Mouse (Mus musculus): ENCODE measurements around the gene Lama2.

Gene Lama2

GRCm38 (mm10) chr10:27188630-27189365 is 430.8 kb downstream of the Lama2 start:
- no peak for DNase-seq (ENCODE audit: low spot score in 2 of 2)

GRCm38 (mm10) chr10:27184185-27184584 is 435.4 kb downstream of the Lama2 start:
- DNase-seq (ENCODE audit: low spot score in 2 of 2) = no peak

- no peak for DNase-seq (ENCODE audit: low spot score in 2 of 2)
Observed at GRCm38 (mm10) chr10:27174271-27174670, 445.3 kb downstream of the Lama2 start.

GRCm38 (mm10) chr10:27164738-27165137 is 454.8 kb downstream of the Lama2 start:
- no peak for DNase-seq (ENCODE audit: low spot score in 2 of 2)

- no peak for DNase-seq (ENCODE audit: low spot score in 2 of 2)
Observed at GRCm38 (mm10) chr10:27162364-27162763, 457.2 kb downstream of the Lama2 start.

GRCm38 (mm10) chr10:27150220-27150619 is 469.3 kb downstream of the Lama2 start:
- no peak for DNase-seq (ENCODE audit: low spot score in 2 of 2)

- no peak for DNase-seq (ENCODE audit: low spot score in 2 of 2)
Observed at GRCm38 (mm10) chr10:27140422-27140821, 479.1 kb downstream of the Lama2 start.

- DNase-seq (ENCODE audit: low spot score in 2 of 2) = no peak
Observed at GRCm38 (mm10) chr10:27135768-27136167, 483.8 kb downstream of the Lama2 start.

- DNase-seq (ENCODE audit: low spot score in 2 of 2) = peak; percentile 33 to 87
Observed at GRCm38 (mm10) chr10:27133135-27133534, 486.4 kb downstream of the Lama2 start.

GRCm38 (mm10) chr10:27127454-27127853 is 492.1 kb downstream of the Lama2 start:
- DNase-seq (ENCODE audit: low spot score in 2 of 2) = peak in 1 of 2 experiments; percentile 24

- DNase-seq (ENCODE audit: low spot score in 2 of 2) = no peak
Observed at GRCm38 (mm10) chr10:27123763-27124162, 495.8 kb downstream of the Lama2 start.

- no peak for DNase-seq (ENCODE audit: low spot score in 2 of 2)
Observed at GRCm38 (mm10) chr10:27117815-27118214, 501.7 kb downstream of the Lama2 start.

GRCm38 (mm10) chr10:27116938-27117647 is 502.5 kb downstream of the Lama2 start:
- no peak for DNase-seq (ENCODE audit: low spot score in 2 of 2)

GRCm38 (mm10) chr10:27114131-27114530 is 505.4 kb downstream of the Lama2 start:
- no peak for DNase-seq (ENCODE audit: low spot score in 2 of 2)

- DNase-seq (ENCODE audit: low spot score in 2 of 2) = no peak
Observed at GRCm38 (mm10) chr10:27103811-27104210, 515.7 kb downstream of the Lama2 start.

GRCm38 (mm10) chr10:27101800-27102353 is 517.7 kb downstream of the Lama2 start:
- no peak for DNase-seq (ENCODE audit: low spot score in 2 of 2)

- no peak for DNase-seq (ENCODE audit: low spot score in 2 of 2)
Observed at GRCm38 (mm10) chr10:27077113-27077512, 542.4 kb downstream of the Lama2 start.

GRCm38 (mm10) chr10:27068794-27069435 is 550.6 kb downstream of the Lama2 start:
- DNase-seq (ENCODE audit: low spot score in 2 of 2) = no peak

GRCm38 (mm10) chr10:27063671-27064070 is 555.9 kb downstream of the Lama2 start:
- DNase-seq (ENCODE audit: low spot score in 2 of 2) = no peak

GRCm38 (mm10) chr10:27054488-27054887 is 565.1 kb downstream of the Lama2 start:
- DNase-seq (ENCODE audit: low spot score in 2 of 2) = no peak

GRCm38 (mm10) chr10:27047196-27047595 is 572.4 kb downstream of the Lama2 start:
- DNase-seq (ENCODE audit: low spot score in 2 of 2) = peak; percentile 13

- DNase-seq (ENCODE audit: low spot score in 2 of 2) = no peak
Observed at GRCm38 (mm10) chr10:27041812-27042211, 577.7 kb downstream of the Lama2 start.

Data from left cerebral cortex, adult 9 months (tissue).